Mouse (Mus musculus) erythroblast, embryonic 14.5 days (primary cell): ENCODE results near the gene Grk2.

Source experiments
- GATA1 ChIP-seq: IDR thresholded peaks from 2 replicates; pipeline ENCODE4 v1.6.1; 2012; ENCODE audit warnings: low read length, inconsistent platforms, mixed read lengths
- TAL1 ChIP-seq: IDR thresholded peaks from 3 replicates; pipeline ENCODE4 v1.6.1; 2012; ENCODE audit warnings: low read length, inconsistent platforms, mixed read lengths

DNA sequence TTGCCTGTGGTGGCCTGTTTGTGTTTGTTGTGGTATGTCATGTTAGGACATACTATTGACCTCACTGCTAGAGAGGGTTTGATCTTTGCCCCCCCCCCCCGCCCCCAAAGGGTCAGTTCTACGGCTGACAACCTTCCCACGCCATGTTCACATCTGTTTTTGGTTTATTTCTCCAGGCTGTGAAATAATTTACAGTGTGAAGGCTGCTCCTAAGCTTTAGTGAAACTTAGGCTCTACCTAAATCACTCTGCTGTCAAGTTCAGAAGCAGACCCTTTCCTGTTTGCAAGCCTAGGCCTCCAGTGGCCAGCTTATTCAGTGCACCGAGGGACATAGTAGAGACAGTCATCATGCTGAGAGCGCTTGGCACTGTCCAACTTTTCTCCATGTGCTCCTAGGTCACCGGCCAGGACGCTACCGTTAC, 65.8 kb downstream of the Grk2 start:
- TF ChIP-seq GATA1, result no peak
- no peak for TF ChIP-seq TAL1
